ENCODE assay signal across 8 mouse cellular contexts in genomic region chr9:107669480-107669945, GRCm38 (mm10). TPM values are rescaled to one million over a fixed set of nuclear protein-coding genes. Genes with fewer than 3 reads are reported as not detected.
DNase-seq lines count a peak whose midpoint lies in the region; ATAC-seq and TF ChIP-seq lines count a peak whose summit lies in the region.

Slc38a3 (minus strand) TSS chr9:107669530.

- WGBS in thymus, adult 2 months, result 92% methylated on average over 9 of the region's 9 CpGs
- 87% methylated on average over 9 of the region's 9 CpGs for WGBS in stomach, embryonic 16.5 days

- H3K4me2 ChIP-seq in stomach, embryonic 16.5 days (ENCODE audit: low read depth, low read length), result no peak within 1 kb of the TSS

- H3K27me3 ChIP-seq in thymus, adult 2 months (ENCODE audit: control insufficient read depth, insufficient read depth, low read length), result peaks cover 13% of the 10 kb centered on the region
- H3K27me3 ChIP-seq in stomach, embryonic 16.5 days (ENCODE audit: control insufficient read depth, insufficient read depth, low read length), result peaks cover 10% of the 10 kb centered on the region

- no peak for TF ChIP-seq CTCF in thymus, adult 2 months (IDR thresholded peaks at IDR 0.05; ENCODE audit: borderline replicate concordance, control insufficient read depth, extremely low read depth, insufficient read depth, low read length, poor library complexity)

- peaks cover 10% of the 10 kb centered on the region for H3K4me1 ChIP-seq in thymus, adult 2 months (replicated peaks; ENCODE audit: control insufficient read depth, insufficient read depth, low read length)
- peaks cover 17% of the 10 kb centered on the region for H3K4me1 ChIP-seq in stomach, embryonic 16.5 days (ENCODE audit: control insufficient read depth, insufficient read depth, low read length)

- no peak within 1 kb of the TSS for H3K9ac ChIP-seq in stomach, embryonic 16.5 days (ENCODE audit: low read length)

- no peak for TF ChIP-seq POLR2A in thymus, adult 2 months (IDR thresholded peaks at IDR 0.05; ENCODE audit: control insufficient read depth, extremely low read depth, insufficient read depth, low read length, poor library complexity)

- no peaks in the 10 kb centered on the region for H3K9me3 ChIP-seq in stomach, embryonic 16.5 days (replicated peaks; ENCODE audit: control insufficient read depth, low read length)

- no peaks in the 10 kb centered on the region for H3K36me3 ChIP-seq in thymus, adult 2 months (ENCODE audit: control insufficient read depth, insufficient read depth, low read length)
- no peaks in the 10 kb centered on the region for H3K36me3 ChIP-seq in stomach, embryonic 16.5 days (ENCODE audit: control insufficient read depth, insufficient read depth, low read length)

- H3K4me3 ChIP-seq in thymus, adult 2 months (ENCODE audit: control insufficient read depth, insufficient read depth, low read length), result no peak within 1 kb of the TSS
- H3K4me3 ChIP-seq in stomach, embryonic 16.5 days (replicated peaks; ENCODE audit: low read length), result no peak within 1 kb of the TSS

- DNase-seq in adrenal gland, postnatal 14 days, result no peak
- DNase-seq in adrenal gland, adult 18-20 months (ENCODE audit: low spot score in 2 of 2), result no peak
- DNase-seq in thymus, adult 2 months, result no peak
- no peak for DNase-seq in thymus, postnatal 10 days (ENCODE audit: low spot score in 2 of 2)
- DNase-seq in layer of hippocampus, postnatal 36 days, result no peak
- no peak for DNase-seq in frontal cortex, postnatal 25 days (ENCODE audit: low spot score in 2 of 2)
- DNase-seq in lung, postnatal 14 days, result no peak

- ATAC-seq in stomach, embryonic 16.5 days (ENCODE audit: insufficient read depth, low FRiP score), result no peak

- no peak within 1 kb of the TSS for H3K27ac ChIP-seq in thymus, adult 2 months (ENCODE audit: control insufficient read depth, insufficient read depth, low read length)
- peak within 1 kb of the TSS; percentile 26; the same call in 1 of the 2 replicates for H3K27ac ChIP-seq in stomach, embryonic 16.5 days (ENCODE audit: low read length)

RNA-seq across cellular contexts. Expression of gene Slc38a3, which starts in this region (rescaled TPM):
- 4.9 and 85.2 TPM in 2 replicates for total RNA-seq in adrenal gland, postnatal 14 days (2021)
- under 1 TPM; 0.33 to 0.64 TPM for total RNA-seq in adrenal gland, adult 18-20 months (2021)
- polyA plus RNA-seq in thymus, adult 2 months (2012; rRNA removed), result 9.1 and 11.2 TPM in 2 replicates
- 10 to 100 TPM; 53.9 to 60.6 TPM for total RNA-seq in layer of hippocampus, postnatal 36 days (2021)
- polyA plus RNA-seq in stomach, embryonic 16.5 days (2015; fragmentation: Nextera tagmentation; extraction: Ambion mirVana), result 13.0 and 15.1 TPM in 2 replicates
